ENCODE assay signal across 12 mouse cellular contexts in the genomic region with DNA sequence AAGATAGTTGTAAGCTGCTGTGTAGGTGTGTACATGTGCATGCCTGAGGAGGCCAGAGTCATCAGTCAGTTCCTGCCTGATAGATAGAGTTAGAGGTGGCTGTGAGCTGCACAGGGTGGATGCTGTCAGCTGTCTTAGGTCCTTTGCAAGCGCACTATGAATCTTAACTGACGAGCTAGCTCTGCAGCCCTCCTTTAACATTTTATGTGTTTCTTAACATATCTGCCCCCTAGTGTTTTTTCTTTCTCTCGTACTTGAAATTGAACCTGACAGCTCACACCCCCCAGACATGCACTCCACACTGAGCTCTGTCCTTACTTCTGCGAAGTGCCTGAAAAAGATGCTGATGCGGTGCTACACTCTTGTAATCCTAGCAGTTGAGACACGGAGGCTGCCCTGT. TPM values are rescaled to one million over a fixed set of nuclear protein-coding genes. Genes with fewer than 3 reads are reported as not detected.
A peak's percentile ranks its signal among the peaks of the same experiment; 100 is the strongest.
DNase-seq lines count a peak whose midpoint lies in the region; ATAC-seq and TF ChIP-seq lines count a peak whose summit lies in the region.
"Had no signal": no experiment of that assay in that cellular context is flagged by ENCODE, and none has a peak within 500 bp of the region (broad histone marks: within the 10 kb centered on the region; RNA-seq: fewer than 3 reads in every experiment).

No protein-coding gene starts in this region.

- H3K9me3 ChIP-seq in lung, embryonic 14.5 days (ENCODE audit: low read depth, low read length) = no peaks in the 10 kb centered on the region
- H3K9me3 ChIP-seq: limb, embryonic 13.5 days had no signal

- peak; percentile 42 for ATAC-seq in frontal cortex, adult (ENCODE audit: low TSS enrichment)
- ATAC-seq in lung, embryonic 14.5 days (ENCODE audit: insufficient read depth) = no peak
- ATAC-seq: forebrain, embryonic 14.5 days had no signal

- TF ChIP-seq CTCF in lung, embryonic 14.5 days (IDR thresholded peaks at IDR 0.05; ENCODE audit: low read depth) = 0 out of 2 replicates have a peak, but pooled peaks have one; percentile 6

- 0 out of 2 replicates have a peak, but pooled peaks cover 2% of the 10 kb centered on the region for H3K36me3 ChIP-seq in lung, embryonic 14.5 days (ENCODE audit: insufficient read depth)

- H3K27ac ChIP-seq in lung, embryonic 14.5 days (ENCODE audit: low read depth) = no peak overlapping the region
- H3K27ac ChIP-seq: limb, embryonic 13.5 days had no signal

- no peak overlapping the region for H3K9ac ChIP-seq in lung, embryonic 14.5 days
- H3K9ac ChIP-seq: limb, embryonic 13.5 days had no signal

- WGBS in lung, embryonic 14.5 days = 38% methylated on average over 6 of the region's 6 CpGs

- H3K4me3 ChIP-seq in lung, embryonic 14.5 days (ENCODE audit: low read depth, low read length) = no peak overlapping the region
- H3K4me3 ChIP-seq: limb, embryonic 13.5 days had no signal

- H3K4me1 ChIP-seq in lung, embryonic 14.5 days (ENCODE audit: insufficient read depth) = no peaks in the 10 kb centered on the region

- H3K27me3 ChIP-seq in lung, embryonic 14.5 days (ENCODE audit: insufficient read depth, low read length) = no peaks in the 10 kb centered on the region
- H3K27me3 ChIP-seq: limb, embryonic 13.5 days had no signal

- DNase-seq in frontal cortex, postnatal 14 days (ENCODE audit: low spot score in 2 of 2) = no peak
- DNase-seq in lung, embryonic 14.5 days = peak; percentile 19
- DNase-seq in lung, adult 18-20 months = no peak
- peak; percentile 11 for DNase-seq in NIH3T3 (ENCODE audit: low read depth)
- peak; percentile 31 for DNase-seq in naive thymus-derived CD4-positive, alpha-beta T cell, adult 2 months (ENCODE audit: low read depth)
- no peak for DNase-seq in kidney, adult 11 months
- DNase-seq in urinary bladder, postnatal 14 days (ENCODE audit: low spot score) = no peak
- DNase-seq: lung, postnatal 4 days; right cerebral cortex, postnatal 4 days had no signal

- H3K4me2 ChIP-seq in lung, embryonic 14.5 days = no peak overlapping the region
- H3K4me2 ChIP-seq: limb, embryonic 13.5 days had no signal

RNA-seq across cellular contexts. Expression of a gene that starts 18.6 kb away (rescaled TPM):
- polyA plus RNA-seq in lung, embryonic 14.5 days (2014; fragmentation: Nextera tagmentation; extraction: Ambion mirVana) = 10.9 and 11.6 TPM in 2 replicates

RNA-seq across cellular contexts. Expression of a gene that starts 54.9 kb away (rescaled TPM):
- 1.8 and 2.6 TPM in 2 replicates for polyA plus RNA-seq in lung, embryonic 14.5 days (2014; fragmentation: Nextera tagmentation; extraction: Ambion mirVana)

Comparison
In these comparisons a context has a peak if more than half of its experiments do, and no peak if none do; other contexts are left out.
1. DNase-seq: peak in lung, embryonic 14.5 days (single experiment), NIH3T3 (single experiment) and naive thymus-derived CD4-positive, alpha-beta T cell, adult 2 months (single experiment); none in frontal cortex, postnatal 14 days (0 of 2), lung, adult 18-20 months (0 of 2), kidney, adult 11 months (single experiment) and urinary bladder, postnatal 14 days (single experiment).